Mouse (Mus musculus) ES-Bruce4 (cell line): ENCODE data around the gene Slc24a2. TPM values are rescaled to one million over a fixed set of nuclear protein-coding genes. Genes with fewer than 3 reads are reported as not detected.

Source experiments
- H3K27ac ChIP-seq: 2 replicates; pipeline ENCODE4 v1.5.1; 2012; ENCODE audit warnings: low read length, inconsistent platforms; ENCODE audit not compliant: insufficient read depth
- H3K27me3 ChIP-seq: 2 replicates; pipeline ENCODE4 v1.6.1; 2012; ENCODE audit warnings: mild to moderate bottlenecking, low read length, inconsistent platforms; ENCODE audit not compliant: control insufficient read depth, poor library complexity, insufficient read depth, severe bottlenecking
- H3K36me3 ChIP-seq: 2 replicates; pipeline ENCODE4 v1.6.1; 2012; ENCODE audit warnings: inconsistent platforms, mild to moderate bottlenecking, low read length, moderate library complexity; ENCODE audit not compliant: control insufficient read depth, poor library complexity, insufficient read depth, severe bottlenecking
- H3K4me1 ChIP-seq: one replicate; pipeline ENCODE4 v1.8.1; 2011; ENCODE audit warnings: low read length; ENCODE audit not compliant: control insufficient read depth, insufficient read depth
- H3K4me3 ChIP-seq: 2 replicates; pipeline ENCODE4 v1.5.1; 2011; ENCODE audit warnings: low read depth, mild to moderate bottlenecking, low read length
- H3K9ac ChIP-seq: 2 replicates; pipeline ENCODE4 v1.6.1; 2012; ENCODE audit warnings: low read depth, mild to moderate bottlenecking, inconsistent platforms; ENCODE audit not compliant: poor library complexity, severe bottlenecking
- H3K9me3 ChIP-seq: replicated peaks from 2 replicates; pipeline ENCODE4 v1.6.1; 2012; ENCODE audit warnings: mild to moderate bottlenecking, low read length, inconsistent platforms; ENCODE audit not compliant: control insufficient read depth, poor library complexity, insufficient read depth, severe bottlenecking
- CTCF ChIP-seq: IDR thresholded peaks from one replicate; pipeline ENCODE4 v1.8.1; 2011; ENCODE audit warnings: low read depth, low read length
- EP300 ChIP-seq: IDR thresholded peaks from 2 replicates; pipeline ENCODE4 v1.6.1; 2011; ENCODE audit warnings: low read depth, low read length; ENCODE audit not compliant: insufficient read depth
- POLR2A ChIP-seq: IDR thresholded peaks from one replicate; pipeline ENCODE4 v1.8.1; 2011; ENCODE audit warnings: low read length; ENCODE audit not compliant: insufficient read depth
- polyA plus RNA-seq: library from polyadenylated mRNA; stranded (reverse); fragments of >200 nt; gene quantifications from 2 replicates; pipeline ENCODE4 v1.2.4, GENCODE M21; 2011; ENCODE audit warnings: low read depth; ENCODE audit not compliant: missing spikeins, insufficient read depth, insufficient read length

Slc24a2 gene
- polyA plus RNA-seq, 1 experiment: not detected

GRCm38 (mm10) chr4:87021542-87021941 is 208.7 kb downstream of the Slc24a2 start:
- Histone ChIP-seq H3K4me1 (no peaks in the 10 kb centered on the region), H3K9ac (no peak overlapping the region), H3K9me3 (no peaks in the 10 kb centered on the region), H3K36me3 (no peaks in the 10 kb centered on the region), H3K27ac (no peak overlapping the region), H3K4me3 (no peak overlapping the region), H3K27me3 (no peaks in the 10 kb centered on the region)
- TF ChIP-seq EP300 (no peak), CTCF (no peak), POLR2A (no peak)

GRCm38 (mm10) chr4:87019486-87020105 is 210.7 kb downstream of the Slc24a2 start:
- Histone ChIP-seq H3K9me3 (no peaks in the 10 kb centered on the region), H3K27me3 (no peaks in the 10 kb centered on the region), H3K36me3 (no peaks in the 10 kb centered on the region), H3K27ac (no peak overlapping the region), H3K4me1 (no peaks in the 10 kb centered on the region), H3K9ac (no peak overlapping the region), H3K4me3 (no peak overlapping the region)
- TF ChIP-seq CTCF: no peak
- no peak for TF ChIP-seq POLR2A
- no peak for TF ChIP-seq EP300

- H3K4me1 ChIP-seq: no peaks in the 10 kb centered on the region
- no peak overlapping the region for H3K9ac ChIP-seq
- TF ChIP-seq EP300: no peak
- no peak for TF ChIP-seq POLR2A
- TF ChIP-seq CTCF: no peak
- H3K9me3 ChIP-seq: no peaks in the 10 kb centered on the region
- no peak overlapping the region for H3K4me3 ChIP-seq
- H3K27ac ChIP-seq: no peak overlapping the region
- H3K36me3 ChIP-seq: no peaks in the 10 kb centered on the region
- H3K27me3 ChIP-seq: no peaks in the 10 kb centered on the region
Measured at GRCm38 (mm10) chr4:87018073-87018997, 211.9 kb downstream of the Slc24a2 start.

GRCm38 (mm10) chr4:87017464-87017863 is 212.8 kb downstream of the Slc24a2 start:
- Histone ChIP-seq H3K36me3 (no peaks in the 10 kb centered on the region), H3K27ac (no peak overlapping the region), H3K9ac (no peak overlapping the region), H3K4me3 (no peak overlapping the region), H3K4me1 (no peaks in the 10 kb centered on the region), H3K27me3 (no peaks in the 10 kb centered on the region), H3K9me3 (no peaks in the 10 kb centered on the region)
- TF ChIP-seq POLR2A (no peak), CTCF (no peak), EP300 (no peak)

GRCm38 (mm10) chr4:87015746-87016145 is 214.5 kb downstream of the Slc24a2 start:
- no peaks in the 10 kb centered on the region for H3K4me1 ChIP-seq
- no peaks in the 10 kb centered on the region for H3K9me3 ChIP-seq
- no peaks in the 10 kb centered on the region for H3K27me3 ChIP-seq
- H3K4me3 ChIP-seq: no peak overlapping the region
- H3K36me3 ChIP-seq: no peaks in the 10 kb centered on the region
- H3K9ac ChIP-seq: no peak overlapping the region
- TF ChIP-seq CTCF (no peak), EP300 (no peak), POLR2A (no peak)
- H3K27ac ChIP-seq: no peak overlapping the region
